Mouse (Mus musculus): ENCODE measurements around the gene Cd37. TPM values are rescaled to one million over a fixed set of nuclear protein-coding genes. Genes with fewer than 3 reads are reported as not detected.
A peak's percentile ranks its signal among the peaks of the same experiment; 100 is the strongest.

The Cd37 gene
- polyA plus RNA-seq, 1 experiment from 2014 or later: 1.3 TPM

DNA sequence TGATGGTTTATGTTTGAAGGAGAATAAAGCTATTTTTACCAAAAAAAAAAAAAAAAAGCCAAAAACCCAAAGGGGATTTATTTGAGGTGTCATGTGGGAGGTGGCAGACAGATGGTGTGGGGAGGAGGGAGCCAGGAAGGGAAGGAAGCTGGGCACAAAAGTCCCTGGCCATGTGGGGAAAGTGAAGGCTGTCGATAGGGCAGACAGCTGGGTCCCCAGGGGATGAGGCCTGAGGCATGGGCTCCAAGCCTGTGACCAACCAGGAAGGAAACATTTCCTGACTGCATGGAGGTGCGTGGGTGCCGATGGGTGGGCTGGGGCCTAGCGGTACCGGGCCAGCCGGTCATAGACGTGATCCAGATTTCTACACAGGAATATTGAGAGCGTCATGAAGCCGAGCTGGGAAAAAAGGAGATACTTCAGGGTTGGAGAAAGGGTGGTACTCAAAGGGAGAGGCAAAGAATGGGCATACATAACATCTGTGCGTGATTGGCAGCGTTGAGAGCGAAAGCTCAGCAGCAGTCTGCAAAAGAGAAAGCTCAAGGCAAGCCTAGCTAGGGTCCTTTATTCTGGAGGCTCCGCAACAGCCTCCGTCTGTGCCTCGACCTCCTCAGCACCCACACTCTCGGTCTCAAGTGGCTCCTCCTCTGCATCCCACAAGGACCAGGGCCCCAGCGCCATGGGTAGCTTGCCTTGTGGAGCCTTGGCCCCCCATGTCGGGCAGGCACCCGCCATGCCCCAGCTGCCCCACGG lies 5.2 kb downstream of the Cd37 start:
- 0 out of 2 replicates have a peak overlapping the region, but pooled peaks have one; percentile 20 for H3K9ac ChIP-seq (replicated peaks)
- H3K4me1 ChIP-seq: peaks cover 30% of the 10 kb centered on the region
- ATAC-seq (ENCODE audit: low FRiP score, low read depth): peak; percentile 13; the same call in 1 of the 2 replicates
- 28% methylated on average over 20 of the region's 20 CpGs for WGBS
- 0 out of 2 replicates have a peak overlapping the region, but pooled peaks have one; percentile 5 for H3K4me3 ChIP-seq
- peaks cover 33% of the 10 kb centered on the region for H3K27me3 ChIP-seq
- H3K27ac ChIP-seq (replicated peaks): peak overlapping the region; percentile 71
- peaks cover 35% of the 10 kb centered on the region for H3K36me3 ChIP-seq
- no peaks in the 10 kb centered on the region for H3K9me3 ChIP-seq
- H3K4me2 ChIP-seq (replicated peaks): peak overlapping the region; percentile 36

DNA sequence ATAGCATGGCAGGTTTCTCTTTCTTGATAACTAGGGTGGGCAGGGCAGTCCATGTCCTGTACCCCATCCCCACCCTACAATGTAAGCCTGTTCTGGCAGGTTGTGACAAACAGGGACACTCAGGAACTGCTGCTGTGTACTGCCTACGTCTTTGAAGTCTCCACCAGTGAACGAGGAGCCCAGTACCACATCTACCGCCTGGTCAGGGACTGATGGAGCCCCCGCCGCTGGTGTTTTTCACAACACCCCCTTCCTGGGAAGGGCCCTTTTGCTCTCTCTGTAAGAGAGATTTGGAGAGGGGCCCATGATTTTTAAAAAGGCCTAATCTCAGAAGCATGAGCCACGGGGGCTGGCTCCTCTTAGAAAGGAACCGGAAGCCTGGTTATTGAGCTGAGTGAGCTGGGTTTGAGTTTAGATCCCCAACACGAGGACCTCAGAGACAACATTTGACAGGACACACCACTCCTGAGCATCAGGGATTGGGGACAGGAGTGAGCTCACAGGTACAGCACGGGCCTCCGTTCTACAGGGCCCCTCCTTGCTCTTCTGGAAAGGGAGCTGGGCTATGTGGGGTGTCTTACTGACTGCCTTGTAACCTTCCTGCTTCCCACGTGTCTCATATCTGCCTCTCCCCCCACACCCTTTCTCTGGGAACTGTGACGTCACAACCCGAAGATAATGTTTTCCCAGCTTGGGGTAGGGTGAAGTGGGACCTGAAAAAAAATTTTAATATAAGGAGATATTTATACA lies 6.0 kb downstream of the Cd37 start:
- ATAC-seq (ENCODE audit: low FRiP score, low read depth): no peak
- Histone ChIP-seq H3K9me3 (no peaks in the 10 kb centered on the region), H3K4me1 (peaks cover 30% of the 10 kb centered on the region), H3K4me3 (no peak overlapping the region), H3K36me3 (peaks cover 44% of the 10 kb centered on the region), H3K27ac (replicated peaks) (no peak overlapping the region), H3K4me2 (replicated peaks) (no peak overlapping the region), H3K27me3 (peaks cover 26% of the 10 kb centered on the region), H3K9ac (replicated peaks) (no peak overlapping the region)
- WGBS: 70% methylated on average over 13 of the region's 13 CpGs

DNA sequence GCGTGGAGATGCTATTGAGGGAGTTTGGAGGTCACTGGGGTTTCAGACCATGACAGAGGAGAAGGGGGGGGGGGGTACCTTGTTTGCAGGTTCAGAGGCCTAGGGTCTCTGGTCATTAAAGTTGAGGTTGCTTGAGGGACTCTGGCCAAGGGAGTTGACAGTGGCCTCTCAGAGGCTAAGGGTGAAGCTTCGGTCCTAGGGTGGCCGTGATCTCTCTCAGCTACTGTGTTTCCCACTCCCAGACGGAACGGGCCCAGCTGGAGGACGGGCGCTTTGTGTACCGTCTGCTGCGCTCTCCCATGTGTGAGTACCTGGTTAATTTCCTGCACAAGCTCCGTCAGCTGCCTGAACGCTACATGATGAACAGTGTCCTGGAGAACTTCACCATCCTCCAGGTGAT lies 7.0 kb downstream of the Cd37 start:
- Histone ChIP-seq H3K4me3 (no peak overlapping the region), H3K27me3 (peaks cover 16% of the 10 kb centered on the region), H3K4me1 (peaks cover 30% of the 10 kb centered on the region), H3K36me3 (peaks cover 51% of the 10 kb centered on the region), H3K27ac (replicated peaks) (no peak overlapping the region), H3K9me3 (no peaks in the 10 kb centered on the region), H3K4me2 (replicated peaks) (no peak overlapping the region), H3K9ac (replicated peaks) (no peak overlapping the region)
- WGBS: 86% methylated on average over 11 of the region's 11 CpGs
- no peak for ATAC-seq (ENCODE audit: low FRiP score, low read depth)

DNA sequence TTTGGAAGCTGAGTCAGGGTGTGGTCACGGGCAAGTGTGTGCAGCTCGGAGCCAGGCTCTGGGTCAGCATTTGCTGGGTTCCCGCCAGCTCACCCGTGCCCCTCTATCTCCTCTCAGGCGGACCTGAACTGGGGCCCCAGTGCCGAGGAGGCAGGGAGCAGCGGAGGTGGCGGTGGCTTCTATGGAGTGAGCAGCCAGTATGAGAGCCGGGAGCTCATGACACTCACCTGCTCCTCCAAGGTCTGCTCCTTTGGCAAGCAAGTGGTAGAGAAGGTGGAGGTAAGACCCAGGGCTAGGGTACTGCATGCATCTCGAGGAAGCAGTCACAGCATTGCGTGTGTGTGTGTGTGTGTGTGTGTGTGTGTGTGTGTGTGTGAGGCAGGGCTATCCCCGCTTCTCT lies 7.7 kb downstream of the Cd37 start:
- H3K27ac ChIP-seq (replicated peaks): no peak overlapping the region

DNA sequence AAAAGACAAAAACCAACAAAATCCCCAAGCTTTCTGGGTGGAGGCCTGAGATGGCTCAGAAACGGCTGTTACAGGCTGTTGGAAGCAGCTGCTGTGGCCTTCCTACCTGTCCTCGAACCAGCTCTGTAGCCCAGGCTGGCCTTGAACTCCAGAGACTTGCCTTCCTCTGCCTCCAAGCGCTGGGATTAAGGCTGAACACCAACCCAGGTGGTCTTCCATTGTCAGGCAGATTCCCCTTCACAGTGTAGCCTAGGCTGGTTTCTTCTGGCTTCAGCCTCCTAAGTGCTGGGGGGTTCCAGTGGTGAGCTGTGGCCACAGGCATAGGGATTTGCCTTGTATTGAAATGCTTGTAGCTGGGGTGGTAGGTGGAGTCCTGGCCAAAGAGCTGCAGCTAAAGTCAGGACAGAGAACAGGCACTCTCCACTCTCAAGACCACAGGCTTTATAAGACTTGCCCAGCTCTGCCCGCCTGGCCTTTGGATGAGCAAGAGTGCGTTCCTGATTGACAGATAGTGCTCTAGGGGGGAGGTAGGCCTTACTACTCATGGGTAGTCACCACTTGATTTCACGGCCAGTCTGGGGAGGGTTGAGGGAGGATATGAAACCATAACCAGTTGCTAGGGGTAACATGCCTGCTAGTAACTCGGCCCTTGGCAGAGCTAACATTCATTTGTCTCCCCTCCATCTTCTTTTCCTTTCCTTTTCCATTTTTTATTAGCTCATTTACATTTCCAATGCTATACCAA lies 9.3 kb downstream of the Cd37 start:
- no peak for ATAC-seq (ENCODE audit: low FRiP score, low read depth)
- Histone ChIP-seq H3K9me3 (no peaks in the 10 kb centered on the region), H3K4me3 (no peak overlapping the region), H3K36me3 (peaks cover 74% of the 10 kb centered on the region), H3K9ac (replicated peaks) (no peak overlapping the region), H3K27me3 (peaks cover 9% of the 10 kb centered on the region; the same call in 1 of the 2 replicates), H3K27ac (replicated peaks) (peak overlapping the region; percentile 2; the same call in 1 of the 2 replicates), H3K4me1 (peaks cover 18% of the 10 kb centered on the region), H3K4me2 (replicated peaks) (no peak overlapping the region)
- 90% methylated on average over 7 of the region's 7 CpGs for WGBS

More for the DNA sequence above, 7.7 kb downstream of the Cd37 start:
- 91% methylated on average over 12 of the region's 12 CpGs for WGBS
- peaks cover 30% of the 10 kb centered on the region for H3K4me1 ChIP-seq
- H3K9ac ChIP-seq (replicated peaks): no peak overlapping the region
- H3K4me2 ChIP-seq (replicated peaks): no peak overlapping the region
- H3K36me3 ChIP-seq: peaks cover 59% of the 10 kb centered on the region
- no peaks in the 10 kb centered on the region for H3K9me3 ChIP-seq
- H3K27me3 ChIP-seq: peaks cover 9% of the 10 kb centered on the region; the same call in 1 of the 2 replicates
- no peak overlapping the region for H3K4me3 ChIP-seq
- ATAC-seq (ENCODE audit: low FRiP score, low read depth): no peak

DNA sequence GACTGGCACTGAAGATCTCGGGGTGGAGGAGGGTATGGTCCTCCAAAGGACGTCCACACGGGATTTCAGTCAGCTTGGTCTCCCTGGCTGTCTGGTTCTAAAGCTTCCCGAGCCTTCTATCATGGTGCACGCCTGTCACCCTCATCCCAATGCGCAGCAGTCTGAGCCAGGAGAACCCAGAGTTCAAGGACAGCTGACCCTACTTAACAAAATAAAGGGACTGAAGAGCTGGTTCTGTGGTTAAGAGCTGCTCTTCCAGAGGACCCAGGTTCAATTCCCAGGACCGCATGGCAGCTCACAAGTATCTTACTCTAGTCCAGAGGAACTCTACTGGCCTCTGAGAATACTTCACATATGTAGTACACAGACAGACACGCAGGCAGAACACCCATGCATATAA lies 9.9 kb downstream of the Cd37 start:
- Histone ChIP-seq H3K4me2 (replicated peaks) (no peak overlapping the region), H3K9ac (replicated peaks) (no peak overlapping the region), H3K4me3 (no peak overlapping the region), H3K27ac (replicated peaks) (no peak overlapping the region), H3K4me1 (peaks cover 12% of the 10 kb centered on the region), H3K27me3 (peaks cover 5% of the 10 kb centered on the region; the same call in 1 of the 2 replicates), H3K36me3 (peaks cover 80% of the 10 kb centered on the region), H3K9me3 (no peaks in the 10 kb centered on the region)
- 94% methylated on average over 8 of the region's 8 CpGs for WGBS
- ATAC-seq (ENCODE audit: low FRiP score, low read depth): no peak

DNA sequence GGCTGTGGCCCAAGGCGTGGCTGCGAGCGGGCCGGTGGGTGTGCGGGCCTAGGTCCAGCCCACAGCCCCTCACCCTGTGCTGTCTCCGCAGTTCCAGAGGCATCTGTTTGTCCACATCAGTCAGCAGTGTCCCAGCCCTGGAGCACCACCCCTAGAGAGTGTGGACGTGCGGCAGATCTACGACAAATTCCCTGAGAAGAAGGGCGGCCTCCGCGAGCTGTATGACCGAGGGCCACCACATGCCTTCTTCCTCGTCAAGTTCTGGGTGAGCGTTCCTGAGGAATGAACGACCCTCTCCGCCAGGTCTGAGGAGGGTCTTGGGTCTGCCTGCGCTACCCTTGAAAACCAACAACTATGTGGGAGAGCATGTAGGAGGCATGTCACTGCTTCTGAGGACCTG lies 10.4 kb downstream of the Cd37 start:
- Histone ChIP-seq H3K27me3 (0 out of 2 replicates have a peak, but pooled peaks cover under 1% of the 10 kb centered on the region), H3K9me3 (no peaks in the 10 kb centered on the region), H3K9ac (replicated peaks) (no peak overlapping the region), H3K36me3 (peaks cover 85% of the 10 kb centered on the region), H3K4me3 (no peak overlapping the region), H3K4me2 (replicated peaks) (no peak overlapping the region), H3K4me1 (peaks cover 7% of the 10 kb centered on the region), H3K27ac (replicated peaks) (no peak overlapping the region)
- ATAC-seq (ENCODE audit: low FRiP score, low read depth): no peak
- 97% methylated on average over 18 of the region's 18 CpGs for WGBS

DNA sequence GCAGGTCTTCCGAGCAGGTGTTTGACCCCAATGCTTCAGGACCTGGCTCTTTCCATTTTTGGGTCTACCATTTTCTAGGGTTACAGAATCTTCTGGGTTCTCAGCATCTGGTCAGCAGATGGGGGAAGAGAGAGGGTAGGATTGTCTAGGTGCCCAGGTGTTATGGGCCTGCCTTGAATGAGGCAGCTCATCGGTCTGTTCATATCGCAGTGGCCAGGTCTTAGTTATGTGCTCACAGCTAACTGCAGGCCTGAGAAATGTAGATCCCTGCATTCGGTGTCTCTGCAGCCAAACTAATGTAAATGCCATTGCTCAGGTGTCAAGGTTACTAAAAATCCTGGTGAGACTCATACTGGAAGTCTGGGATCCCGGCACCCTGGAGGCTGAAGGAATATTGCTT lies 12.5 kb downstream of the Cd37 start:
- Histone ChIP-seq H3K9me3 (no peaks in the 10 kb centered on the region), H3K36me3 (peaks cover 89% of the 10 kb centered on the region), H3K4me1 (no peaks in the 10 kb centered on the region), H3K27me3 (no peaks in the 10 kb centered on the region), H3K4me3 (no peak overlapping the region), H3K4me2 (replicated peaks) (no peak overlapping the region), H3K9ac (replicated peaks) (no peak overlapping the region), H3K27ac (replicated peaks) (no peak overlapping the region)
- ATAC-seq (ENCODE audit: low FRiP score, low read depth): no peak
- WGBS: 96% methylated on average over 5 of the region's 5 CpGs

DNA sequence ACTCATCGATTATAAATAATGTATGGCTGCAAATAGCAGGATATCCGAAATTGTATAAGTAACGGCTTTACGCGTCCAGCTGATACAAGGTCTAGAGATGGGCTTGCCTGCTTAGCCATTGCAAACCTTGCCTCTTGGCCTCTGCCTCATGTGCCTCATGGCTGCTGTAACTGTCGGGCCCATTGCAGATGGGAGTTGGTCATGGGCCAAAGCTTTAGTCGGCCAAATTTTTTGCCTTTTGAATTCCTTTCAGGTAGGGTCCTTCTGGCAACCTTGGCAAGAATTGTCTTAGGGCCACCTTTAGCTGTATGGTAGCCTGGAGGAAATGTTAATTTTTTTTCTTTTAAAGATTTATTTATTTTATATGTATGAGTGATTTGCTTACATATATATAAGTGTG lies 14.1 kb downstream of the Cd37 start:
- Histone ChIP-seq H3K9ac (replicated peaks) (no peak overlapping the region), H3K4me3 (no peak overlapping the region), H3K4me1 (no peaks in the 10 kb centered on the region), H3K36me3 (peaks cover 98% of the 10 kb centered on the region), H3K27ac (replicated peaks) (no peak overlapping the region), H3K27me3 (no peaks in the 10 kb centered on the region), H3K4me2 (replicated peaks) (no peak overlapping the region), H3K9me3 (no peaks in the 10 kb centered on the region)
- 94% methylated on average over 7 of the region's 7 CpGs for WGBS
- no peak for ATAC-seq (ENCODE audit: low FRiP score, low read depth)

DNA sequence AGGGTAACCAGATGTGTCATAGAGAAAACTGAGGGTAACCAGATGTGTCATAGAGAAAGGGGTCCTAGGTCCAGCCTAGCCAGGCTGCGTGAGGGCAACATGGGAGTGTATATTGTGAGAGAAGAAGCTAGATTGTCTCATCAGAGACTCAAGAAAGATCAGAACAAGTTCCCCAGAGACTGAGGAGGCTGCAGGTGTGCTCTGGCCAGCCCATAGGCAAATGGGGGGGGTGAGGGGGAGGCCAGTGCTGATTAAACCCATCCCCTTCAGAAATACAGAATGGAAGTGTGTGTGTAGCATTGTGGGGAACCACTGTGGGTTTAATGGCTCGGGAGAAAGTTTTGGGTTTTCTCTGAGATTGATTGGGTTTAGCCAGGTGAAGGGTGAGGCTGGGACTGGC lies 17.2 kb downstream of the Cd37 start:
- ATAC-seq (ENCODE audit: low FRiP score, low read depth): no peak
- peaks cover 26% of the 10 kb centered on the region for H3K4me1 ChIP-seq
- no peak overlapping the region for H3K27ac ChIP-seq (replicated peaks)
- no peak overlapping the region for H3K9ac ChIP-seq (replicated peaks)
- H3K4me3 ChIP-seq: no peak overlapping the region
- no peak overlapping the region for H3K4me2 ChIP-seq (replicated peaks)
- no peaks in the 10 kb centered on the region for H3K9me3 ChIP-seq
- peaks cover 90% of the 10 kb centered on the region for H3K36me3 ChIP-seq
- H3K27me3 ChIP-seq: no peaks in the 10 kb centered on the region
- WGBS: 86% methylated on average over 2 of the region's 2 CpGs

DNA sequence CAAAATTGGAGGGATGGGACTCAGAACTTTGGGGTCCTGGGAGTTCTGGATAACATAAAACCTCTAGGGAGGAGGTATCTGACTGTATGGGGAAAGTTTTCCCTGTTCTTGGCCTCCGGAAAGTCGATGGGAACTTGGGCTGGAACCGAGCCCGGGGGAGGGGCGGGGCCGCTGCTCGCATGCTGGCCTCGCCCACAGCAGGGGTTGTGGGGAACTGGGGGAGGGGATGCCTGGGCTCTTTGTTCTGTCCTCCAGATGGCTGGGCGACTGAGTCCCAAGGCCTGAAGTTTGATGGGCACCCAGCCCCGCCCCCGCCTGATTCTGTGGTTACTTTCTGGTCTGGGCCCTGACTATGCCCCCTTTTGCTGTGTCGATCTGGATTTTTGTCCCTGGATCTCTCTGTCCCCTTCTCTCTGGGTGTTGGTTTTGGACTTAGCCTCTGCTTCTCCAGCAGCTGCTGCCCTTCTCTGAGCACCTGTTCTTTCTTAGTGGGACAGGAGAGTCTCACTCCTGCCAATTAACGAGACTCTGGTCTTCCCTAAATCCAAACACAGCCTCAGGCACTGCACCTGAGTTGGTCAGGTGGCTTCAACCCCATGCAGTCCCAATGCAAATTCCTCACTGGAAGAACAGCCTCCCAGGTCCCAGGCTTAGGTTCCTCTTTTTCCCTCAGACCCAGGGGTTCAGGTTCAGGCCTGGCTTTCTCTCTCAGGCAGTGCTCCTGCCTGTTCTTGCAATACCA lies 22.3 kb downstream of the Cd37 start:
- WGBS: 1% methylated on average over 13 of the region's 13 CpGs
- H3K4me1 ChIP-seq: peaks cover 36% of the 10 kb centered on the region

More for the DNA sequence above, 22.3 kb downstream of the Cd37 start:
- Histone ChIP-seq H3K36me3 (peaks cover 39% of the 10 kb centered on the region), H3K4me2 (replicated peaks) (peak overlapping the region; percentile 81), H3K4me3 (peak overlapping the region; percentile 66), H3K27me3 (peaks cover 20% of the 10 kb centered on the region), H3K9ac (replicated peaks) (peak overlapping the region; percentile 94), H3K9me3 (no peaks in the 10 kb centered on the region), H3K27ac (replicated peaks) (peak overlapping the region; percentile 94)
- peak; percentile 90 for ATAC-seq (ENCODE audit: low FRiP score, low read depth)
